Mouse (Mus musculus) kidney, adult 11 months (tissue): Measurements from ENCODE around the gene Cfap126.
"Not testable (repeated sequence)": the region's sequence is repeated elsewhere in the genome, so short reads cannot be mapped to it uniquely, and the experiment has no call there.

Source experiments
- DNase-seq: peaks from one replicate; pipeline ENCODE4 v3.0.0; 2022

The Cfap126 gene

GRCm38 (mm10) chr1:171129251-171129650, 15.5 kb downstream of the Cfap126 start:
- peak; percentile 91 for DNase-seq

- DNase-seq, result peak; percentile 43
Observed at GRCm38 (mm10) chr1:171130971-171131370, 17.3 kb downstream of the Cfap126 start.

DNA sequence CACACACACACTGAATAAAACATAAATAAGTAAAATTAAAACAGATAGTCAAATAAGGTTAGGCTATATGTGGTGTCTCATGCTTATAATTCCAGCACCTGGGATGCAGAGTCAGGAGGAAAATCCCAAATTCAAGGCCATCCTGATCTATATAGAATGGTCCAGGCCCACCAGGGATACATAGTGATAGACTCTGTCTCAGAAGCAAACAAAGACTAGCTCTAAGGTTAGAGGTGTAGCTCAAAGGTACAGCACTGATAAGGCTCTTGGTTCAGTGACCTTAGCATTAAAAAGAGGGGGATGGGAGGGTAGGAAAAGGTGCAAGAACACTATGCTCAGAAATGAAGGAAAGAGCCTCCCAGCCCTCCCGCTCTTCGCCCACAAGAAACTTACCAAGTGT, 21.9 kb downstream of the Cfap126 start:
- DNase-seq, result no peak

- not testable (repeated sequence) for DNase-seq
Observed at GRCm38 (mm10) chr1:171137486-171138155, 23.9 kb downstream of the Cfap126 start.

GRCm38 (mm10) chr1:171142981-171143380, 29.3 kb downstream of the Cfap126 start:
- DNase-seq, result peak; percentile 85

DNA sequence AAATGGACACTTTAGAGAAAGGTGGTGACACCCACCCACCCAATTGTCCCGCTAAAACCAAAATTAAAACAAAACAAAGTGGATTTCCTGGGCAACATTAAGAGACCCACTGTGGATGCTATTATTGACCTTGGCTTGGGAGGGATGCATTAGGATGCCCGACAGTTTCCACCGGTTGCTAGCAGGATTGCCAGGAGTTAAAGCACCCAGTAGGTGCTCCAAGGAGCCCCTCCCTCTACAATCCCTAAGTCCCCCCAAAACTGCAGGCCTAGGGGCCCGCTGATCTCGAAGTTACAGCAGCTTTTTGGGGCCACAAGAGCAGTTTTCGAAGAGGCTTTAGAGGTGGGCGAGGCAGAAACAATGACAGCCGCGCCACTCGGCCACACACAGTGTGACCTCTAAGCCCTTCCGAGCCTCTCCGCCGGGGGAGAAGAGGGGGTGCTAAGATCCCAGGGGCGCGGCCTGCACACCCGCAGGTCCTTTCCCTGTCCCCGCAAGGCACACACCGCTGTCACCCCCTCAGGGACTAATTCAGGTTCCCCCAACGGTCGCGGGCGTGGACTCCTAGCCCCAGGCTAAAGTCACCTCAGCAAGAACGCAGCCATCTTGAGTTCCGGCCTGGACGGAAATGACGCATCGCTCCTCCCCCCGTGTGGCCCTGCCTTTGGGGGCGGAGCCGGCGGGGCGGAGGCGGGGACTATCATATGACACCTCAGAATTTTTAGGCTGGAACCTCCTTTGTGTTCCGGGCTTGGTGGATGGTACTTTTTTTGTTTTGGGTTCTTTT, 36.4 kb downstream of the Cfap126 start, which contains the start of the genes Sdhc and Mpz:
Gene Sdhc, minus strand, starts transcription at position 630 of the 787 bp plus-strand sequence.
Gene Mpz, plus strand, starts transcription at position 738 of the 787 bp plus-strand sequence.
- DNase-seq, result peak; percentile 95

DNA sequence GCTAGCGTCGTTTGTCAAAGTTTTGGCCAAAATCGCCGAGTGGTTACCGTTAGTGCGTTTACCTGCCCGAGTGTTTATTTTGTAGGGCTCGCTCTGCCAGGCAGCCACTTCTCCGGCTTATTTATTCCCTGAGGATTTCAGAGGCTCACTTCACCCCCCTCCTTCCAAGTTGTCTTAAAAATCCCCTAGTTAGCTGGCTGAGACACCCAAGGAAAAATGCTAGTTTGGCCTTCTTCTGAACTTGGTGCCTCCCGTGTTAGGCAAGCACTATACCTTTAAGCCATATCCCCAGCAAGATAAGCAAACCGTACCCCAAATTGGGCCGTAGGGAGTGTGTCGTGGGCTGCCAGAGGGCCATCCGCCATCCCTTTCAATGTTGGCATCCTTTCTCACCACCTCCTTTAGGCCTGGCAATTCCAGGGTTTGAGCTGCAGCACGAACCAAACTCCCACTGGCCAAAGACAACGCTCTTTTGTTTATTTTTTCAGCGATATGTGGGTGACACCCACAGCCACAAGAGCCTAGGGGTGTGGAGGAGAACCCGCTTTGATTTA, 37.2 kb downstream of the Cfap126 start:
- no peak for DNase-seq

DNA sequence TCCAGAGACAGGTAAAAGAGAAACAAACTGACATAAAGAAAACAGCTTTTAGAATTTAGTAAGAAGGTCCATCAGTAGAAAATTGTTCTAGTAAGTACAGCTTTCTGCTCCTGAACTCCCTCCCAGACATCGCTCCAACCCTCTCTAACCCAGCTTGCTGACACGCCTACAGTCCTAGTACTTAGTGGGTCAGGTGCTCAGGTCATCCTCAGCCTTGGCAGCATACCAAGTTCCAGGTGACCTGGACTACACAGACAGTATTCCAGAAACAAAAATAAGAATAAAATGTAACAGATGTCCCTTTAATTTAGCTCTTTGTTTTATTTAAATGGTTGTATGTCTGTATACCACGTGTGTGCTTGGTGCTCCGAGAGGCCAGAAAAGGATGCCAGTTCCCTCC, 38.2 kb downstream of the Cfap126 start:
- peak; percentile 46 for DNase-seq

GRCm38 (mm10) chr1:171156644-171157043, 42.9 kb downstream of the Cfap126 start:
- DNase-seq, result no peak

DNA sequence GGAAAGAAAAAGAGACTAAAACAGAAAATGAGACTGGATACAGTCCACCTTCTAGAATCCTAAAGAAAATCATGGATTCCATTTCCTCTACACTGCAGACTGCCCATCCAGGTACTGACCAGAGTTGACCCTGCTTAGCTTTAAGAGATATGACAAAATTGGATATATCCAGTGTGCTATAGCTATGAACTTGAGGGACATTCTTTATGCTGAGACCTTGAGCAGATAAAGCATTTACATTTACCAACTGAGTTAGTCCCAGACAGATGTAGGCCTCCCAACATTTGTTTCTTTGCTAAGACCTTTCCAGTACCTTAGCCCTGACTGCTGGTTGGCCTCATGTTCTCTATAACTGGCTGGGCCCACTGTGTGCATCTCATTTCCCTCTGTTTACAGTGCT, 44.2 kb downstream of the Cfap126 start:
- DNase-seq, result no peak

GRCm38 (mm10) chr1:171159485-171159975, 45.8 kb downstream of the Cfap126 start:
- peak; percentile 31 for DNase-seq

DNA sequence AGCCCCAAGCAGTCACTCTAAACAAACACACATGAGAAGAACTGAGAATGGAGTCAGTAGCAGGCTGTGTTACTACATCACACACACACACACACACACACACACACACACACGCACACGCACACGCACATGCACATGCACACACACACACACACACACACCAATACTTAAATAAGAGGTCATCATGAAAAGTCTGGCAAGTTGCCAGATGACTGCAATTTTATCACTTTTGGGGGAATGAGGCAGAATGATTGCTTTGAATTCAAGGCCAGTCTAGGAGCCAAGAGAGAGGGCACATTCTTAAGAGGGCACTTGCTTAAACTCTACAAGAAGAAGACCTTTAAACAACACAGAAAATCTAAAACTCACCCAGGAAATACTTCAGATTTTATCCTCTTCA, 48.8 kb downstream of the Cfap126 start:
- DNase-seq, result no peak

DNA sequence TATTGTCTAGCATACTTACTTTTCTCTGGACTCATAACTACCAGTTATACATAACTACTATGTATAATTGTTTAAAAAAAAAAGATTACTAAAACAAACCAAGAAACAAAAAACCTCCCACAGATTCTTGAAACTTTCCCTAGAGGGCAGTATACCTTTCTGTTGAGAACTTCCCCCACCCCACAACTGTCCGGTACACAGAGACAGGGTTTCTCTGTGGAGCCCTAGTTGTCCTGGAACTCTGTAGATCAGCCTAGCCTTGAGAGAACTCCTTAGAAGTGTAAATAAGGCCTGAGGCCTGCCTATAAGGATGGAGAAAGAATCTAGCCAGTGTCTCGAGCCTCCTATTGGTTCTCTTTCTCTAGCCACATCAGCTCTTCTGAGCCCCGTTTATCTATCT, 50.5 kb downstream of the Cfap126 start:
- no peak for DNase-seq

GRCm38 (mm10) chr1:171165629-171166345, 52.1 kb downstream of the Cfap126 start:
- DNase-seq, result no peak

- peak; percentile 12 for DNase-seq
Observed at GRCm38 (mm10) chr1:171168906-171169305, 55.2 kb downstream of the Cfap126 start.

DNA sequence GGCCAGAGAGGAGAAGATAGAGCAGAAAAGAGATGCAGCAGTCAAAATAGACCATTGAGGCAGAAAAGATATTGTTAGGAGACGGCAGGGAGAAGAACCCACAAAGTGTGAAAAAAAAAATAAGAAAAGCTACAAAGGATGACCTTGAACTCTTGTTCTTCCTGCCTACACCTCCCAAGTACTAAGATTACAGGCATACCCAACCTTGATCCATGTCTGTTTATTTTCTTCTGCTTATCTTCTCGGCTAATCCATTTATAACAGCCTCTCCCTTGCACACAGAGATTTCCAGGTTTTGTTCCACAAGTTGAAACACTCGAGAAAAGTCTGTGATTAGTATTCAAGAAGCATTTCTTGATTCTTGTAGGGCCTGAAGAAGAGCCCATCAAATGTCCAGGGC, 56.2 kb downstream of the Cfap126 start:
- no peak for DNase-seq

DNA sequence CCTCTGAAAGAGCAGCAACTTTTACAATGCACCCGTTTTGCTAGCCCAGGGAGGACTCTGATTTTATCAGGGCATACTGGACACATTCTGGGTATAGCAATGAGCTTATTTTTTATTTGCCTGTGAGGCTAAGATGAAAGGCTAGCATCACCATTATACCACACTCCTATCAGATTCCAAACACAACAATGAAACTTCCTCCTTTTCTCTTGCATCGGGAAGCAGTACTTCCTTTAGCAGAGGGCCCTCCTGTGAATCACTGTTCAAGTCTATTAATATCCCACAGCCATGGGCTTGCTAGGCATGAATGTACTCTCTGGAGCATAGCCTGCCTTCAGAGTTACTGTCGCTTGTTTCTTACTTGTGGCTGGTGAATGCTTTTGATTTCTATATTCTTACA, 57.4 kb downstream of the Cfap126 start:
- DNase-seq, result no peak

DNA sequence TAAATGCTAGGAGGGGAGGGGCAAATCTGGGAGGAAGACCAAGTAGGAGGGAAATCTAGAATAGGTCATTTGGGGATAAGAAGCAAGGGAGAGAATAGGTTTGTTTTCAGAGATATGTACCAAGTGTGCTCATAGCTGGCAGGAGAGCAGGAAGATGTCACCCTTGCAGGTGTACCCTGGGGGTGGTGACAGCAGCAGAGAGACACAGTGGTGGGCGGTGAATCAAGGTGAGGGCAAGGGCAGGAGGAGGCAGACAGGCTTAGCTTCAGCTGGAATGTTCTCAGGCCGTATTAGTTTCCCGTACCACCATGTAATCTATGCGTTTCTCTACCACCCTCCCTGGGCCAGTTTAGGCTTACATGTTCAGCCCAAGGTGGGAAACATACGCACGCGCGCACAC, 59.1 kb downstream of the Cfap126 start:
- DNase-seq, result no peak
